ENCODE assay signal across 24 mouse cellular contexts in the genomic region with DNA sequence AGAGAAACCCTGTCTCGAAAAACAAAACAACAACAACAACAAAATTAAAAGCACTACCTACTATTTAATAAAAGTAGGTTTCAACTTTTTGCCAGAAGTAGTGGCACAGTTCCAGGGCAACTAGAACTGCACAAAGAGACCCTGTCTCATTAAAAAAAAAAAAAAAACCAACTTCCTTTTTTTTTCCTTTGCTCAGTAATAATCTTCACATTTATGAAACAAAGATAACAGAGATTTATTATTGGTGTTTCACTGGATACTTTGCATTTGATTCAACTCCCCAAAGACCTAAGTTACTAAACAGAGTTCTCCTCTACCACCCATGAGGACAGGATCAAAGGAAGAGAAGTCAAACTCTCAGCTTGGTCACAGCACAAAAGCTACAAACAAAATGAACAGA.
"Had no signal": no experiment of that assay in that cellular context is flagged by ENCODE, and none has a peak within 500 bp of the region (broad histone marks: within the 10 kb centered on the region; RNA-seq: fewer than 3 reads in every experiment).

No protein-coding gene starts in this region.

- H3K9ac ChIP-seq: embryonic facial prominence, embryonic 12.5 days; embryonic facial prominence, embryonic 13.5 days; embryonic facial prominence, embryonic 15.5 days; forebrain, embryonic 12.5 days; forebrain, embryonic 13.5 days; forebrain, embryonic 15.5 days; forebrain, postnatal 0 days had no signal

- H3K4me3 ChIP-seq: embryonic facial prominence, embryonic 10.5 days; embryonic facial prominence, embryonic 12.5 days; embryonic facial prominence, embryonic 13.5 days; embryonic facial prominence, embryonic 15.5 days; erythroblast, embryonic 14.5 days; forebrain, embryonic 10.5 days; forebrain, embryonic 12.5 days; forebrain, embryonic 13.5 days; forebrain, embryonic 15.5 days; gastrocnemius, adult 2 months; heart, adult 2 months; heart, embryonic 10.5 days had no signal

- ATAC-seq: forebrain, embryonic 13.5 days; forebrain, embryonic 14.5 days; forebrain, embryonic 15.5 days; forebrain, embryonic 16.5 days; forebrain, postnatal 0 days had no signal

- H3K4me2 ChIP-seq: embryonic facial prominence, embryonic 12.5 days; embryonic facial prominence, embryonic 13.5 days; embryonic facial prominence, embryonic 15.5 days; forebrain, embryonic 12.5 days; forebrain, embryonic 13.5 days; forebrain, embryonic 15.5 days had no signal

- H3K27ac ChIP-seq: embryonic facial prominence, embryonic 10.5 days; embryonic facial prominence, embryonic 12.5 days; embryonic facial prominence, embryonic 13.5 days; forebrain, embryonic 10.5 days; forebrain, embryonic 12.5 days; forebrain, embryonic 13.5 days; forebrain, embryonic 15.5 days; heart, adult 2 months; heart, embryonic 10.5 days had no signal

- H3K27me3 ChIP-seq: embryonic facial prominence, embryonic 12.5 days; embryonic facial prominence, embryonic 13.5 days; embryonic facial prominence, embryonic 15.5 days; forebrain, embryonic 12.5 days; forebrain, embryonic 13.5 days; forebrain, embryonic 15.5 days had no signal

- H3K9me3 ChIP-seq: embryonic facial prominence, embryonic 10.5 days; embryonic facial prominence, embryonic 12.5 days; embryonic facial prominence, embryonic 13.5 days; embryonic facial prominence, embryonic 15.5 days; forebrain, embryonic 10.5 days; forebrain, embryonic 12.5 days; forebrain, embryonic 13.5 days; forebrain, embryonic 15.5 days; heart, embryonic 10.5 days had no signal

- DNase-seq: cerebellum, postnatal 25 days; cerebellum, postnatal 36 days; embryo, embryonic 11 days; forebrain, postnatal 0 days; gastrocnemius, adult 2 months; gastrocnemius, postnatal 10 days; gastrocnemius, postnatal 14 days; gastrocnemius, postnatal 25 days; gastrocnemius, postnatal 36 days; heart, adult 11 months; heart, adult 18-20 months; heart, adult 2 months had no signal

- H3K36me3 ChIP-seq: embryonic facial prominence, embryonic 12.5 days; embryonic facial prominence, embryonic 13.5 days; embryonic facial prominence, embryonic 15.5 days; forebrain, embryonic 12.5 days; forebrain, embryonic 15.5 days had no signal
